ENCODE assay signal across 21 mouse cellular contexts in genomic region chr10:82935018-82935633, GRCm38 (mm10). TPM values are rescaled to one million over a fixed set of nuclear protein-coding genes. Genes with fewer than 3 reads are reported as not detected.
A peak's percentile ranks its signal among the peaks of the same experiment; 100 is the strongest.
DNase-seq lines count a peak whose midpoint lies in the region; ATAC-seq lines count a peak whose summit lies in the region.
"Had no signal": no experiment of that assay in that cellular context is flagged by ENCODE, and none has a peak within 500 bp of the region (broad histone marks: within the 10 kb centered on the region; RNA-seq: fewer than 3 reads in every experiment).

No protein-coding gene starts in this region.

- peak; percentile 64 to 67 for DNase-seq in B cell, adult 2 months
- peak; percentile 72 to 77 for DNase-seq in spleen, postnatal 36 days (ENCODE audit: low spot score in 2 of 2)
- no peak for DNase-seq in cerebellum, postnatal 4 days (ENCODE audit: low spot score in 2 of 2)
- DNase-seq in adrenal gland, adult 8-10 months: no peak
- DNase-seq: adrenal gland, postnatal 36 days; cerebellum, adult 2 months; cerebellum, postnatal 14 days; gastrocnemius, postnatal 14 days; heart, adult 2 months; kidney, adult 8-10 months; kidney, postnatal 10 days; layer of hippocampus, adult 9-11 months; lung, postnatal 36 days; midbrain, embryonic 14.5 days; right cerebral cortex, postnatal 25 days; thymus, postnatal 14 days had no signal

- peak; percentile 87 for ATAC-seq in granulocyte monocyte progenitor cell, adult 5-6 weeks (replicated peaks; ENCODE audit: poor library complexity, severe bottlenecking)
- ATAC-seq in monocyte, adult 5-6 weeks (replicated peaks; ENCODE audit: insufficient number of reproducible peaks, low FRiP score, low TSS enrichment, poor library complexity, severe bottlenecking): peak; percentile 57
- no peak for ATAC-seq in megakaryocyte-erythroid progenitor cell, adult 5-6 weeks (replicated peaks; ENCODE audit: low FRiP score, low TSS enrichment, poor library complexity, severe bottlenecking)
- ATAC-seq: forebrain, embryonic 14.5 days; inflammation-experienced regulatory T-cells, adult 6 months had no signal

RNA-seq across cellular contexts. Expression of gene Chst11, which starts 50.2 kb away (rescaled TPM):
- total RNA-seq in granulocyte monocyte progenitor cell, adult 5-6 weeks (2014; fragmentation: Nextera tagmentation): 12.5 and 15.3 TPM in 2 replicates
- 20.8 TPM in 2 replicates for total RNA-seq in granulocyte monocyte progenitor cell, adult 5-6 weeks (2017)
- total RNA-seq in monocyte, adult 5-6 weeks (2017): 9.0 to 18.3 TPM (median 9.7 TPM) in 3 replicates
- 14.2 and 15.2 TPM in 2 replicates for total RNA-seq in megakaryocyte-erythroid progenitor cell, adult 5-6 weeks (2014; fragmentation: Nextera tagmentation)
- 19.0 and 24.1 TPM in 2 replicates for total RNA-seq in megakaryocyte-erythroid progenitor cell, adult 5-6 weeks (2017)
- 10 to 100 TPM; 42.6 to 79.6 (median 61.1) TPM for total RNA-seq in adrenal gland, adult 8-10 months (2022)

Comparison
In these comparisons a context has a peak if more than half of its experiments do, and no peak if none do; other contexts are left out.
1. DNase-seq: peak in B cell, adult 2 months (2 of 2) and spleen, postnatal 36 days (2 of 2); none in cerebellum, postnatal 4 days (0 of 2) and adrenal gland, adult 8-10 months (single experiment).